Mouse (Mus musculus) C2C12 (cell line): ENCODE measurements around the gene Litaf. TPM values are rescaled to one million over a fixed set of nuclear protein-coding genes. Genes with fewer than 3 reads are reported as not detected.
A peak's percentile ranks its signal among the peaks of the same experiment; 100 is the strongest.

Source experiments
- H3K27me3 ChIP-seq: one replicate; pipeline ENCODE4 v1.6.1; 2011; ENCODE audit not compliant: control insufficient read depth, insufficient read depth, insufficient read length
- H3K36me3 ChIP-seq: one replicate; pipeline ENCODE4 v1.6.1; 2011; ENCODE audit not compliant: control insufficient read depth, insufficient read depth
- H3K4me3 ChIP-seq: one replicate; pipeline ENCODE4 v1.5.1; 2011; ENCODE audit warnings: mild to moderate bottlenecking, control low read depth; ENCODE audit not compliant: poor library complexity, insufficient read depth, severe bottlenecking
- H3K79me2 ChIP-seq: one replicate; pipeline ENCODE4 v1.6.1; 2011; ENCODE audit not compliant: control insufficient read depth, insufficient read depth
- H3K79me3 ChIP-seq: one replicate; pipeline ENCODE4 v1.6.1; 2011; ENCODE audit warnings: low read depth, control low read depth
- H3ac ChIP-seq: one replicate; pipeline ENCODE3; 2011; ENCODE audit warnings: low read depth; ENCODE audit not compliant: control insufficient read depth, insufficient read length
- CEBPB ChIP-seq: IDR thresholded peaks from one replicate; pipeline ENCODE4 v1.6.1; 2011; ENCODE audit warnings: low read depth, mild to moderate bottlenecking, control low read depth, moderate library complexity
- CTCF ChIP-seq: IDR thresholded peaks from one replicate; pipeline ENCODE4 v1.5.1; 2011; ENCODE audit not compliant: control insufficient read depth, insufficient read depth, insufficient read length
- FOSL1 ChIP-seq: IDR thresholded peaks from one replicate; pipeline ENCODE4 v1.8.0; 2011; ENCODE audit warnings: mild to moderate bottlenecking, low read length; ENCODE audit not compliant: poor library complexity, insufficient read depth, severe bottlenecking
- MAX ChIP-seq: IDR thresholded peaks from one replicate; pipeline ENCODE4 v1.6.1; 2011; ENCODE audit warnings: mild to moderate bottlenecking, control low read depth
- MYOD1 ChIP-seq: IDR thresholded peaks from one replicate; pipeline ENCODE4 v1.6.1; 2011; ENCODE audit warnings: low read depth; ENCODE audit not compliant: control insufficient read depth, insufficient read length
- MYOG ChIP-seq: IDR thresholded peaks from one replicate; pipeline ENCODE4 v1.6.1; 2011; ENCODE audit not compliant: control insufficient read depth, insufficient read length; ENCODE audit errors: extremely low read depth
- USF1 ChIP-seq: IDR thresholded peaks from one replicate; pipeline ENCODE4 v1.6.1; 2011; ENCODE audit warnings: low read depth, mild to moderate bottlenecking, control low read depth, moderate library complexity
- polyA plus RNA-seq: library from polyadenylated mRNA; unstranded; fragments of >200 nt; fragmentation: generic; extraction: Trizol; gene quantifications from one replicate; pipeline ENCODE4 v1.2.1, GENCODE M21; 2012; ENCODE audit warnings: missing spikeins

The Litaf gene
- polyA plus RNA-seq, 1 experiment, result 116 TPM

DNA sequence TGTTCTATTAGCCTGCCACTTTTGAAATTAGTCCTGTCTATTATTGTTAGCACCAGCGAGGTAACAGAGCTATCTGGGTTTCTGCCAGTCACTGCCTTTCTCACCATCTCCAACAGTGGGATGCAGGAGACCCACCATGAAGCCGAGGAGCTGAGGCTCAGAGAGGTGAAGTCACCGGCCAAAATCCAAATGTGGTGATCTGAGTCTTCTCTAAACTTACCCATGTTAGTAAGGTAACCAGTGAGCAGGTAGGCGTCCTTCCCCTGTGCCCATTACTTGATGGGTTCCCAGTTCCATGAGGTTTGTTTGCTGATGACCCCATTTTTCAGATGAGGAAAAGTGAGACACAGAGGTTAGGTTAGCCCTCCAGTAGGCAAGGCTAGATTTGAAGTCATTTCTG, 1.6 kb downstream of the Litaf start:
- Histone ChIP-seq H3K27me3 (no peaks in the 10 kb centered on the region), H3K36me3 (no peaks in the 10 kb centered on the region), H3K79me3 (peaks cover 21% of the 10 kb centered on the region), H3K79me2 (peaks cover 31% of the 10 kb centered on the region), H3K4me3 (no peak overlapping the region), H3ac (no peak overlapping the region)
- TF ChIP-seq CTCF (no peak), MYOD1 (no peak), FOSL1 (no peak), CEBPB (no peak), MAX (no peak)

- peaks cover 11% of the 10 kb centered on the region for H3K79me3 ChIP-seq
- no peaks in the 10 kb centered on the region for H3K36me3 ChIP-seq
- H3K27me3 ChIP-seq, result no peaks in the 10 kb centered on the region
- H3K4me3 ChIP-seq, result no peak overlapping the region
- H3ac ChIP-seq, result peak overlapping the region; percentile 18
- TF ChIP-seq MYOD1 (peak; percentile 21), FOSL1 (no peak), USF1 (no peak), MAX (peak; percentile 12)
- peaks cover 18% of the 10 kb centered on the region for H3K79me2 ChIP-seq
Observed at GRCm38 (mm10) chr16:11062794-11063721, 2.9 kb downstream of the Litaf start.

- H3K79me3 ChIP-seq, result no peaks in the 10 kb centered on the region
- no peaks in the 10 kb centered on the region for H3K27me3 ChIP-seq
- no peak for TF ChIP-seq MYOG
- TF ChIP-seq USF1, result no peak
- TF ChIP-seq MYOD1, result no peak
- no peaks in the 10 kb centered on the region for H3K79me2 ChIP-seq
- H3ac ChIP-seq, result no peak within 1 kb of the TSS
- no peak within 1 kb of the TSS for H3K4me3 ChIP-seq
- no peaks in the 10 kb centered on the region for H3K36me3 ChIP-seq
Observed at GRCm38 (mm10) chr16:11060645-11061044, 5.3 kb downstream of the Litaf start, which contains the start of gene Snn. Snn (plus strand) TSS chr16:11060945.

- TF ChIP-seq MYOG (no peak), CTCF (no peak), USF1 (no peak), MYOD1 (no peak), FOSL1 (no peak), MAX (no peak), CEBPB (no peak)
- H3ac ChIP-seq, result no peak overlapping the region
- no peaks in the 10 kb centered on the region for H3K79me3 ChIP-seq
- no peaks in the 10 kb centered on the region for H3K36me3 ChIP-seq
- H3K79me2 ChIP-seq, result no peaks in the 10 kb centered on the region
- no peaks in the 10 kb centered on the region for H3K27me3 ChIP-seq
- H3K4me3 ChIP-seq, result no peak overlapping the region
Observed at GRCm38 (mm10) chr16:11055916-11056315, 10.0 kb downstream of the Litaf start.

DNA sequence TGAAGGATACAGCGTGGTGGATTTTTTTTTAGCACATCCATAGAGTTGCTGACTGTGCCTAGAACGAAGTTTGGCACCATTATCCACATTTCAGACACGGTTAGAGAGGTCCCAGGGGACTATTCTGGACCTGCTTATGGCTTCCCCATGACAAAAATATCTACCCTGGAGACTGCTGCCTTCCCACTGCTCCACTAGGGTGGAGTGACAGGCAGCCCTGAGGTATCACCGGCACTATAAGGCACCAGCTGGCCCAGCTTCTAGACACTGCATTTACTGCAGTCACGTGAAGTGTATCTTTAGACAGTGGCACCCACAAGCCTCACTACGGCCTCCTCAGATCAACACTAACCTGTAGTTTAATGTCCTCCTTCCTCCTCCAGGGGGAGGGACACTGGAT, 11.1 kb downstream of the Litaf start:
- no peaks in the 10 kb centered on the region for H3K79me3 ChIP-seq
- H3K4me3 ChIP-seq, result no peak overlapping the region
- H3K36me3 ChIP-seq, result no peaks in the 10 kb centered on the region
- no peaks in the 10 kb centered on the region for H3K27me3 ChIP-seq
- no peaks in the 10 kb centered on the region for H3K79me2 ChIP-seq
- TF ChIP-seq MYOD1 (no peak), CEBPB (no peak), MYOG (no peak), CTCF (no peak), FOSL1 (no peak), USF1 (no peak), MAX (no peak)
- no peak overlapping the region for H3ac ChIP-seq

DNA sequence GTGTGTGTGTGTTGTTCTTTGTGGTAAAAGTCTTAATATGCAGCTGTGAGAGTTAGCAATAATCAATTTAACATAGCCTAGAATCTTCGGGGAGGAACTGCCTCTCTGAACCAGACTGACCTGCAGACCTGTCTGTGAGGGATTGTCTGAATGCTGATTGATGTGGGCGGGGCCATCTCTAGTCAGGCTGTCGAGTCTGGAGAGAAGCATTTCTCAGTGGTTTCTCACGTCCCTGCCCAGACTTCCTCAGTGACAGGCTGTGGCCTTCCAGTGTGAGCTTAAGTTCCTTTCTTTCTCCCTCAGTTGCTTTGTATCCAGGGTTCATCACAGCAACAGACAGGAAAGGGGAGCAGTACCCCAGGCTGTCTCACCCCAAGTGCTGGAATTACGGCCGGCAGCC, 11.5 kb downstream of the Litaf start:
- no peaks in the 10 kb centered on the region for H3K79me3 ChIP-seq
- TF ChIP-seq CEBPB, result no peak
- no peak for TF ChIP-seq MYOG
- TF ChIP-seq USF1, result no peak
- no peak for TF ChIP-seq FOSL1
- no peak for TF ChIP-seq MYOD1
- TF ChIP-seq MAX, result no peak
- no peak for TF ChIP-seq CTCF
- H3K27me3 ChIP-seq, result no peaks in the 10 kb centered on the region
- no peaks in the 10 kb centered on the region for H3K36me3 ChIP-seq
- no peaks in the 10 kb centered on the region for H3K79me2 ChIP-seq
- no peak overlapping the region for H3ac ChIP-seq
- no peak overlapping the region for H3K4me3 ChIP-seq
